Mouse (Mus musculus) spleen, adult 12 weeks (tissue): ENCODE data around the gene Wnt10b.

Experiments used
- DNase-seq: peaks from one replicate; pipeline ENCODE4 v3.0.0; 2022; ENCODE audit warnings: low spot score

The Wnt10b gene

DNA sequence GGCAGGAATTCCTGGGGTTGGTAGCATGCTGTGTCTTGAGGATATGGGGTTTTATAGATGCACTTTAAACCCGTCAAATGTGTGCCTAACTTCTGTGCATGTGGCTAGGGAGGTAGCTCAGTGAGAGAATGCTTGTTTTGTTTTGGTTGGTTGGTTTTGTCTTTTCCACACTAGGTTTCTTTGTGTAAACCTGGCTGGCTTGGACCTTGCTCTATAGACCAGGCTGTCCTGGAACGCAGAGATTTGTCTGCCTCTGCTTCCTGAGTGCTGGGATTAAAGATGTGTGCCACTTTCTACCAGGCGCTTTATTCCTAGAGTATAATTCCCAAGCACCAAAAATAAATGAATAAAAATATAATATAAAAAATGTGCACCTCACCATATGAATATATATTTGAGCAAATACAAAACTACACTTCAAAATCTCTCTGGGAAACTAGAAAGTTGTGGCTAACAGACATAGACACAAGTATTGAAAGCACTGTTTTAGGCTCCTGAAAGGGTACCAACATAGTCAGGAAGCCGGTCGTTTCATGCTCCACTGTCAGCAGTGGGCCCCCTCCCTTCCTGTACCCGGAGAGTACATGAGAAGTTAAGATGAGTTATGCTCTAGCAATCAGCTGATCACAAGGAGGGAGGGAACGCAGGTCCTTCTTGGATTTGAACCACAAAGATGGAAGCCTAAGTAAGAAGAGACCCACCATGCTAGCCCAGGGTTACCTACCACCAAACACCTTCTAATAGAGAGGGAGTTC, 48.0 kb downstream of the Wnt10b start:
- no peak for DNase-seq

DNA sequence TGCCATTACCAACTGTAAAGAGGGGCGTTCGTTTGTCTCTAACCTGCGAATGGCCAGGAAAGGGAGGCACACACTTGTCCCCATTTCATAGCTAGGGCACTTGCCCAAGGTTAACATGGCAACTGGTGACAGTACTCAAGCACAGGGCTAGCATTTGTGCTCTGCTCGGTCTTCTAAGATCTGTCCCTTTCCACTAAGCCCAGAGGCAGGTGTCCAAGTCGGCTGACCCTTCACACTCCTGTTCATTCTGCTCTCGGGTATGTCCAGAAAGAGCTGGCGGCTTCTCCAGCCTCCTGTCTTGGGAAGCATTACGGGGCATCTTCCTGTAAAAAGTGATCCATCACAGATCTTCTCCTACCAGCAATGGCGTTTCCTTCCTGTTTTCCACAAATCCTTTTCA, 49.6 kb downstream of the Wnt10b start:
- DNase-seq = no peak

DNA sequence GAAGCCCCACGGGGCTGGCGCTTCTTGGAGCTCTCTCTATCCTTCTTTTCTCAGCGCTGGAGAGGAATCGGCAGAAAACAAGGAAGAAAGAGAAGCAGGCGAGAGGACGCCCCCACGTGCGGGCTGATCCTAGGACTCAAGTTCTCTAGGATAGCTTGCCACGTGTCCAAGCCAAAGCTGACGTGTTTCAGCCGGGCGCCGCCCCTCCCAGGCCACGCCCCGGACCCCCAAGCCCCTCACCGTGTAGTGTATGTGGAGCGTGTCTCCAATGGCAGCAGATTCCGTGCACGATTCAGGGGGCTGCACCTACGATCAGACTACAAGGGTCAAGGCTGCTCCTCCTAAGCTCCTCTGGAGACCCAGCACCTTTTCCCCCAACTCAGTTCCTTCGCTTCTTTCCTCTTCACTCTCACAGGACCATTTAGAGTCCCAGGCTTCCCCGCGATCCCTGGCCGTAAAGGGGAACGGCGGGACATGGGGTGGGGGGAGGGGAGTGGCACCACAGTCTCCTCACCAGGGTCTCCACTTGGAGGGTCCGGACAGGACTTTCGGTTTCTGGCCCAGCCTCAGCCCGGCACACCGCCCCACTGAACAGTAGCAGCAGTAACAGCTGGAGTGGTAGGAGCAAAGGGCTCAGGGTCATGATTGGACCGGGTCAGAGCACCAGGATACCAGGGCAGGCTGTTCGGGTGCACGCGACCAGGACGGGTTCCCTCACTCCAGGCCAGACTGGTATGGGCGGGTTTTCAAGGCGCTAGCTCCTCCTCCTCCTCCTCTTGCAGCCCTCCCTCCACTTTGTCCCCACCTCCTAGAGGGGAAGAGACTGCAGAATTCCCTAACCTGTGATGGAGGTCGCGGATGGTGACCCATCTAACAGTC, 50.3 kb downstream of the Wnt10b start, which contains the start of gene Fkbp11:
Gene Fkbp11, minus strand, starts transcription at position 756 of the 879 bp plus-strand sequence.
- DNase-seq = no peak

DNA sequence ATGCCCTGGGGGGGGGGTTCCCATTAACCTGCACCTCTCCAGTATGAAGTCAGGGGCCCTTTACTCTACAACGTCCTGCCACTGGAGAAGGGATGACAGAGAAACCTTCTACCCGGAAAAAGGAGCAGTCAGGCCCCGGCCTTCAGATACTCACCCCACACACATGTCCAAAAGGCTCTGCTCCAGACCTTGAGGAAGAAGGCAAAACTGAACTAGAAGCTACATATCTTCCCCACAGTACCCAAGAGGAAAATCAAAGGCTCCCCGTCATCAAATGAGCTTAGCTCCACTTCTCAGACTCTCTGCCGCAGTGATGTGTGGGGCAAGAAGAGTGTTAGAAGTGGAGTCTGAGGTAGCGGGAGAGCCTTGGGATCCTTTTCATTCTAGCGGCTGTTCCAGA, 51.2 kb downstream of the Wnt10b start:
- DNase-seq = no peak

DNA sequence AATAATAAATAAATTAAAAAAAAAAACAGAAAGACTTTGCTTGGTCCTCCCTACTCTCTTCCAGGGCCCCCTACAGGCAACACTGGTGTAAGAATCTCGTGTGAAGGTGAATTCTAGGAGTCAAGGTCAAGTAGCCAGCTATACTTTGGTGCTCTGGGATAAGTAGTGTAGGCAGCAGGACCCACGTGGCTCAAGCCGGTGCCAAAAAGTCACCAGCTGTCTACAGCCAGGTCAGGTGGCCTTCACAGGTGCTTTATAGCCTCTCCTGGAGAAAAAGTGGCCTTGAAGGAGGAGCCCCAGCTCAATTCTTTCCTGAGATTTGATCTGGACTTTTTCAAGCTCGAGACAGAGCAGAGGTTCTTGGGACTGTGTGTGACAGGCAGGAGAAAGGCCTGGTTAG, 51.9 kb downstream of the Wnt10b start:
- no peak for DNase-seq

DNA sequence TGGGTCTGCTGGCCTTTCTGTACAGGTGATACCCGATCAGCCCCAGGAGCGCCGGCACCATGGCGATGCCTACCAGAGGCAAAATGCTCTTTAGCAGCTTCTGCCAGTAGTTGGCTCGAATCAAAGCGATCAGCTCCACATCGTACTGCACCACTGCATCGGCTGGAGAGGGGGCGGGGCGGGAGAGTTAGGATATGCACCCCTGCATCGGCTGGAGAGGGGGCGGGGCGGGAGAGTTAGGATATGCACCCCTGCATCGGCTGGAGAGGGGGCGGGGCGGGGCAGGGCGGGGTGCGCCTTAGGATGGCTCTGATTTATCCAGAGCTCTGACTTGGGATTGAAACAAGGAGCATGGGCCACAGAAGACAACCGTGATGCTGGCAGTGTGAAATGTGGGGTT, 53.5 kb downstream of the Wnt10b start:
- no peak for DNase-seq

DNA sequence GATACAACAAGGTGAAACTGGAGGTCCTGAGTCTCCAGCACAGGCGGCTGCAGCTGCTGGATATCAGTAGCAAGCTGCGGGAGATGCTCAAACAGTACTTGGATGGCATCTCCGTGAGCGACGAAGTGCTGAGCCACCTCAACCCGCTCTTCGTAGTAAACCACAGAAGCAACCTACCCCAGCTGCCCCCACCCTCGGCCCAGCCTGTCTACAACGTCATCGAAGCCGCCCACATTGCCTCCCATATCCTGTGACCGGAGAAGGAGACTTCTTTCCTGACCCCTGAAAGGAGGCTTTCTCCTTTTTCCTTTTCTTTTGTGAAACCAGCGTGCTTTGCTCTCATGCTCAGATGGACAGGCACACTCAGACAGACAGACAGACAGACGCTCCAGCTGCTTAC, 55.1 kb downstream of the Wnt10b start:
- DNase-seq = no peak

DNA sequence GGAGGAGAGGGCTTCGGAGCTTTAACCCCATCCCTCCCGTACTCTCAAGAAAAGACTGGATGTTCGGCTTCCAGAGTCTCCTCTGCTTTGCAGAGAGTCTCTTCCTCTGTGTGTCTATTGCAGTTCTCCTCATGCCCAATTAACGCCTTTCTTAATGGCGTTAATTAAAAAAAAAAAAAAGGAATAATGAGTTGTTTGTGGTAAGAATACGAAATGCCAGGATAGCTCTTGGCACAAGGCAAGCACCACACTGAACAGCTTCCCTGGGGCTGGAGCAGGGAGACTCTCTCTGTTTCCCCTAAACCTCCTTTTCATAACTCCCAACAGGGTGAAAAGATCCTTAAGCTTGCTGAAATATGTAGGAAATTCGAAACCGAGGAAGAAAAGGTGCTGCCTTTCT, 55.8 kb downstream of the Wnt10b start:
- no peak for DNase-seq
